Mouse (Mus musculus) hindbrain, embryonic 11.5 days (tissue): ENCODE results near the gene Itgb2. TPM values are rescaled to one million over a fixed set of nuclear protein-coding genes. Genes with fewer than 3 reads are reported as not detected.

Experiments
- ATAC-seq: fragments of 200-750 bp; cut with Nextera tagmentation; 2 replicates; pipeline ENCODE4 v1.8.0; 2017; ENCODE audit warnings: mild to moderate bottlenecking, moderate TSS enrichment, moderate library complexity; ENCODE audit not compliant: low FRiP score
- DNase-seq: peaks from one replicate; pipeline ENCODE4 v3.0.0-alpha.2; 2015; ENCODE audit warnings: low spot score
- H3K27ac ChIP-seq: fragments of 300-500 bp; sonication (generic); 2 replicates; pipeline ENCODE4 v1.5.1; 2014; ENCODE audit warnings: mild to moderate bottlenecking, low read depth, low read length
- H3K27me3 ChIP-seq: fragments of 300-500 bp; sonication (generic); 2 replicates; pipeline ENCODE4 v1.6.1; 2014; ENCODE audit warnings: mild to moderate bottlenecking, low read length, moderate library complexity, mixed read lengths; ENCODE audit not compliant: control insufficient read depth, insufficient read depth
- H3K36me3 ChIP-seq: fragments of 300-500 bp; sonication (generic); 2 replicates; pipeline ENCODE4 v1.6.1; 2014; ENCODE audit warnings: mild to moderate bottlenecking, low read length, moderate library complexity, mixed read lengths; ENCODE audit not compliant: control insufficient read depth, insufficient read depth
- H3K4me1 ChIP-seq: fragments of 300-500 bp; sonication (generic); replicated peaks from 2 replicates; pipeline ENCODE4 v1.6.1; 2014; ENCODE audit warnings: low read length, mixed read lengths; ENCODE audit not compliant: control insufficient read depth, insufficient read depth
- H3K4me2 ChIP-seq: fragments of 300-500 bp; sonication (generic); replicated peaks from 2 replicates; pipeline ENCODE4 v1.6.1; 2014; ENCODE audit warnings: mild to moderate bottlenecking, low read depth, low read length
- H3K4me3 ChIP-seq: fragments of 300-500 bp; sonication (generic); 2 replicates; pipeline ENCODE4 v1.5.1; 2014; ENCODE audit warnings: low read depth, low read length
- H3K9ac ChIP-seq: fragments of 300-500 bp; sonication (generic); 2 replicates; pipeline ENCODE4 v1.6.1; 2014; ENCODE audit warnings: low read depth, low read length
- H3K9me3 ChIP-seq: fragments of 300-500 bp; sonication (generic); 2 replicates; pipeline ENCODE4 v1.6.1; 2016; ENCODE audit warnings: low read length; ENCODE audit not compliant: control insufficient read depth
- WGBS: fragments of 180-500 bp; shearing (Covaris S2); extraction: QIAGEN DNeasy Blood & Tissue Kit; methylation state at CpG from one replicate; pipeline ENCODE4 v1.1.7; 2014; 5-methylcytosine and 5-hydroxymethylcytosine counted together
- polyA plus RNA-seq: library from polyadenylated mRNA; unstranded; fragments of >200 nt; fragmentation: Nextera tagmentation; extraction: Ambion mirVana; gene quantifications from 2 replicates; pipeline ENCODE4 v1.2.1, GENCODE M21; 2014

Itgb2 gene
- polyA plus RNA-seq, 1 experiment from 2014 or later = 1.2 TPM

GRCm38 (mm10) chr10:77552162-77552561, 22.1 kb downstream of the Itgb2 start:
- H3K27me3 ChIP-seq = no peaks in the 10 kb centered on the region
- ATAC-seq = no peak
- 88% methylated on average over 5 of the region's 5 CpGs for WGBS

GRCm38 (mm10) chr10:77553285-77553684, 23.2 kb downstream of the Itgb2 start:
- no peak overlapping the region for H3K4me3 ChIP-seq
- H3K9ac ChIP-seq = no peak overlapping the region
- H3K4me1 ChIP-seq = no peaks in the 10 kb centered on the region
- no peak for ATAC-seq
- no peaks in the 10 kb centered on the region for H3K27me3 ChIP-seq
- DNase-seq = no peak
- WGBS = 81% methylated on average over 4 of the region's 4 CpGs
- no peak overlapping the region for H3K27ac ChIP-seq
- no peaks in the 10 kb centered on the region for H3K9me3 ChIP-seq
- no peaks in the 10 kb centered on the region for H3K36me3 ChIP-seq
- H3K4me2 ChIP-seq = no peak overlapping the region

More at GRCm38 (mm10) chr10:77552162-77552561, 22.1 kb downstream of the Itgb2 start:
- Histone ChIP-seq H3K36me3 (no peaks in the 10 kb centered on the region), H3K4me3 (no peak overlapping the region), H3K4me2 (no peak overlapping the region), H3K9me3 (no peaks in the 10 kb centered on the region), H3K4me1 (no peaks in the 10 kb centered on the region), H3K27ac (no peak overlapping the region), H3K9ac (no peak overlapping the region)
- DNase-seq = no peak

GRCm38 (mm10) chr10:77554918-77555317, 24.9 kb downstream of the Itgb2 start:
- H3K4me1 ChIP-seq = no peaks in the 10 kb centered on the region
- WGBS = 91% methylated on average over 4 of the region's 4 CpGs

GRCm38 (mm10) chr10:77556631-77557030, 26.6 kb downstream of the Itgb2 start:
- 92% methylated on average over 7 of the region's 7 CpGs for WGBS
- Histone ChIP-seq H3K36me3 (no peaks in the 10 kb centered on the region), H3K27ac (no peak overlapping the region), H3K4me2 (no peak overlapping the region), H3K4me3 (no peak overlapping the region), H3K27me3 (no peaks in the 10 kb centered on the region), H3K9ac (no peak overlapping the region), H3K9me3 (no peaks in the 10 kb centered on the region), H3K4me1 (no peaks in the 10 kb centered on the region)
- ATAC-seq (no peak), DNase-seq (no peak)

More at GRCm38 (mm10) chr10:77554918-77555317, 24.9 kb downstream of the Itgb2 start:
- Histone ChIP-seq H3K36me3 (no peaks in the 10 kb centered on the region), H3K9me3 (no peaks in the 10 kb centered on the region), H3K27ac (no peak overlapping the region), H3K27me3 (no peaks in the 10 kb centered on the region), H3K4me3 (no peak overlapping the region), H3K9ac (no peak overlapping the region), H3K4me2 (no peak overlapping the region)
- DNase-seq = no peak
- no peak for ATAC-seq

- Histone ChIP-seq H3K9ac (no peak overlapping the region), H3K27me3 (no peaks in the 10 kb centered on the region), H3K4me3 (no peak overlapping the region), H3K36me3 (no peaks in the 10 kb centered on the region), H3K4me2 (no peak overlapping the region), H3K9me3 (no peaks in the 10 kb centered on the region), H3K4me1 (no peaks in the 10 kb centered on the region), H3K27ac (no peak overlapping the region)
- ATAC-seq (no peak), DNase-seq (no peak)
- 86% methylated on average over 4 of the region's 4 CpGs for WGBS
Observed at GRCm38 (mm10) chr10:77557641-77558040, 27.6 kb downstream of the Itgb2 start.

GRCm38 (mm10) chr10:77560090-77560489, 30.0 kb downstream of the Itgb2 start:
- H3K9me3 ChIP-seq = no peaks in the 10 kb centered on the region
- no peak overlapping the region for H3K4me3 ChIP-seq
- H3K9ac ChIP-seq = no peak overlapping the region
- no peaks in the 10 kb centered on the region for H3K4me1 ChIP-seq
- H3K27me3 ChIP-seq = no peaks in the 10 kb centered on the region
- no peak overlapping the region for H3K27ac ChIP-seq
- H3K36me3 ChIP-seq = no peaks in the 10 kb centered on the region
- WGBS = 86% methylated on average over 11 of the region's 11 CpGs
- no peak for DNase-seq
- ATAC-seq = no peak
- no peak overlapping the region for H3K4me2 ChIP-seq

GRCm38 (mm10) chr10:77560830-77561229, 30.8 kb downstream of the Itgb2 start:
- Histone ChIP-seq H3K9ac (no peak overlapping the region), H3K4me3 (no peak overlapping the region), H3K27ac (no peak overlapping the region), H3K36me3 (no peaks in the 10 kb centered on the region), H3K27me3 (no peaks in the 10 kb centered on the region), H3K4me1 (no peaks in the 10 kb centered on the region), H3K9me3 (no peaks in the 10 kb centered on the region), H3K4me2 (no peak overlapping the region)
- no peak for DNase-seq
- WGBS = 91% methylated on average over 9 of the region's 9 CpGs
- no peak for ATAC-seq

GRCm38 (mm10) chr10:77561508-77561907, 31.5 kb downstream of the Itgb2 start:
- no peaks in the 10 kb centered on the region for H3K4me1 ChIP-seq
- DNase-seq (no peak), ATAC-seq (no peak)
- H3K27me3 ChIP-seq = no peaks in the 10 kb centered on the region
- H3K9me3 ChIP-seq = no peaks in the 10 kb centered on the region
- no peak overlapping the region for H3K9ac ChIP-seq
- no peaks in the 10 kb centered on the region for H3K36me3 ChIP-seq
- H3K27ac ChIP-seq = no peak overlapping the region
- H3K4me2 ChIP-seq = no peak overlapping the region
- no peak overlapping the region for H3K4me3 ChIP-seq
- WGBS = 91% methylated on average over 2 of the region's 2 CpGs

- Histone ChIP-seq H3K9me3 (no peaks in the 10 kb centered on the region), H3K4me1 (no peaks in the 10 kb centered on the region), H3K27me3 (no peaks in the 10 kb centered on the region), H3K27ac (no peak overlapping the region), H3K4me2 (no peak overlapping the region), H3K36me3 (no peaks in the 10 kb centered on the region), H3K4me3 (no peak overlapping the region), H3K9ac (no peak overlapping the region)
- DNase-seq (no peak), ATAC-seq (no peak)
- 78% methylated on average over 8 of the region's 8 CpGs for WGBS
Observed at GRCm38 (mm10) chr10:77565005-77565404, 35.0 kb downstream of the Itgb2 start.
